Mouse (Mus musculus) forebrain, embryonic 14.5 days (tissue): Measurements from ENCODE around the gene E030025P04Rik. TPM values are rescaled to one million over a fixed set of nuclear protein-coding genes. Genes with fewer than 3 reads are reported as not detected.

Source experiments
- ATAC-seq: fragments of 200-750 bp; cut with Nextera tagmentation; 2 replicates; pipeline ENCODE4 v1.8.0; 2017; ENCODE audit warnings: mild to moderate bottlenecking, moderate library complexity
- DNase-seq: peaks from one replicate; pipeline ENCODE4 v3.0.0-alpha.2; 2015; ENCODE audit warnings: low spot score
- H3K27ac ChIP-seq: fragments of 300-500 bp; sonication (generic); 2 replicates; pipeline ENCODE4 v1.5.1; 2014; ENCODE audit warnings: low read depth, mild to moderate bottlenecking, control low read depth, low read length, moderate library complexity
- H3K27me3 ChIP-seq: fragments of 300-500 bp; sonication (generic); replicated peaks from 2 replicates; pipeline ENCODE4 v1.6.1; 2014; ENCODE audit warnings: low read length, control low read depth, mixed read lengths; ENCODE audit not compliant: control insufficient read depth, insufficient read depth
- H3K36me3 ChIP-seq: fragments of 300-500 bp; sonication (generic); 2 replicates; pipeline ENCODE4 v1.6.1; 2014; ENCODE audit warnings: low read length, control low read depth; ENCODE audit not compliant: control insufficient read depth, insufficient read depth
- H3K4me1 ChIP-seq: fragments of 300-500 bp; sonication (generic); 2 replicates; pipeline ENCODE4 v1.6.1; 2014; ENCODE audit warnings: antibody characterized with exemption, low read length, control low read depth; ENCODE audit not compliant: control insufficient read depth, insufficient read depth
- H3K4me2 ChIP-seq: fragments of 300-500 bp; sonication (generic); 2 replicates; pipeline ENCODE4 v1.6.1; 2014; ENCODE audit warnings: mild to moderate bottlenecking, control low read depth, low read length
- H3K4me3 ChIP-seq: fragments of 300-500 bp; sonication (generic); 2 replicates; pipeline ENCODE4 v1.5.1; 2014; ENCODE audit warnings: low read depth, low read length, control low read depth
- H3K9ac ChIP-seq: fragments of 300-500 bp; sonication (generic); 2 replicates; pipeline ENCODE4 v1.6.1; 2014; ENCODE audit warnings: mild to moderate bottlenecking, low read length, control low read depth, moderate library complexity
- H3K9me3 ChIP-seq: fragments of 300-500 bp; sonication (generic); replicated peaks from 2 replicates; pipeline ENCODE4 v1.6.1; 2016; ENCODE audit warnings: low read length, control low read depth, mixed read lengths; ENCODE audit not compliant: control insufficient read depth
- WGBS: fragments of 180-500 bp; shearing (Covaris S2); extraction: QIAGEN DNeasy Blood & Tissue Kit; methylation state at CpG from one replicate; pipeline ENCODE4 v1.1.7; 2014; 5-methylcytosine and 5-hydroxymethylcytosine counted together
- polyA plus RNA-seq: library from polyadenylated mRNA; unstranded; fragments of >200 nt; fragmentation: Nextera tagmentation; extraction: Ambion mirVana; gene quantifications from 2 replicates; pipeline ENCODE4 v1.2.1, GENCODE M21; 2014

E030025P04Rik gene
- not detected in 2 replicates for polyA plus RNA-seq

DNA sequence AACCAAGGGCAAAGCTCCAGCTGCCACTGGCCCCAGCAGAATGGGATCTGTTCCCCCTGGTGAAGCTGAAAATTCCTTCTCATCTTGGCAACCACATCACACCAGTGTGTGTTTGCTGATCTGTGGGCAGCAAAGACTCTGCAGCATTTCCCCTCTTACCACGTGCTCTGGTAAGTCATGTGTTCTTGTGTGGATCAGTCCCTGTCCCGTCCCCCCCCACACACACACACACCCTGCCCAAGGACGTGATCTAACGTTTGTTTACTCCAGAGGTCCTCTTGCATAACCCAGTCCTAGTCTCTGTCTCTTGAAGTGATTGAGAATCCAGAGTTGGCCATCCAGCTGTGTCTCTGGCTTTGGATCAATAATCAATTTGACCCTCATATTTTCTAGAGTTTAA is at the start of gene E030025P04Rik:
Gene E030025P04Rik (minus strand): TSS at position 134 of the 400 bp plus-strand sequence.
- Histone ChIP-seq H3K4me3 (no peak within 1 kb of the TSS), H3K9ac (no peak within 1 kb of the TSS), H3K4me1 (no peaks in the 10 kb centered on the region), H3K27ac (no peak within 1 kb of the TSS), H3K36me3 (no peaks in the 10 kb centered on the region), H3K9me3 (no peaks in the 10 kb centered on the region), H3K27me3 (no peaks in the 10 kb centered on the region), H3K4me2 (no peak within 1 kb of the TSS)
- DNase-seq (no peak), ATAC-seq (no peak)
- 89% methylated on average over 4 of the region's 4 CpGs for WGBS

GRCm38 (mm10) chr11:109192673-109193557 is 48.7 kb upstream of the E030025P04Rik start:
- no peaks in the 10 kb centered on the region for H3K27me3 ChIP-seq
- H3K4me1 ChIP-seq = no peaks in the 10 kb centered on the region
- no peak overlapping the region for H3K9ac ChIP-seq
- ATAC-seq (peak; percentile 71), DNase-seq (peak; percentile 84)
- no peak overlapping the region for H3K4me2 ChIP-seq
- no peak overlapping the region for H3K4me3 ChIP-seq
- H3K36me3 ChIP-seq = no peaks in the 10 kb centered on the region
- H3K9me3 ChIP-seq = no peaks in the 10 kb centered on the region
- no peak overlapping the region for H3K27ac ChIP-seq
- 50% methylated on average over 15 of the region's 15 CpGs for WGBS

- Histone ChIP-seq H3K9me3 (no peaks in the 10 kb centered on the region), H3K36me3 (no peaks in the 10 kb centered on the region), H3K4me3 (no peak overlapping the region), H3K27me3 (no peaks in the 10 kb centered on the region), H3K4me2 (no peak overlapping the region), H3K9ac (no peak overlapping the region), H3K4me1 (no peaks in the 10 kb centered on the region), H3K27ac (no peak overlapping the region)
- no peak for DNase-seq
- WGBS = 92% methylated on average over 5 of the region's 5 CpGs
- no peak for ATAC-seq
Measured at GRCm38 (mm10) chr11:109188235-109188634, 44.1 kb upstream of the E030025P04Rik start.

DNA sequence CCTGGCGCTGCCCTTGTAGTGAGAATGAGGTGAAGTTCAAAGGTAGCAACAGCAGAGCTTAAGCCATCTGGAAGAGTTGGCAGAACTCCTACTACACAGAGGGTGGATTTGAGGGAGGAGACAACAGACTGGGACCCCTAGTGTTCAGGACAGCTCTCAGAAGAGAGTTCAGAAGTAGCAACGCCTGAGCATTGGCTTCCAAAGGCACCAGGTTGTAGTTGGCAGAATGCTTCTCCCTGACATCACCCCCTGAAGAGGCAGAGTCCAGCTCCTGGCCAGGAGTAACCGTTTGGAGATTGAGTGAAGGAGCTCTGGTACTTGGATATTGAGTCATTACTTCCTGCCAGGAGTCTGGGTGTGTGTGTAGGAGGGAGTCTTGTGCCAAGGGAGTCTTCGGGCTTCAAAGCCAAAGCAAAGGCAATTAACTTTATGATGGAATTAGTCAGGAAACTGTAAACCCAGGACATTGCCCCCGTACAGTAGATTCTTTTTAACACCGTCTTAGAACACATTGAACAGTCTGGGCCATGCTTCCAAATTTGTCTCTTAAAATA is 43.5 kb upstream of the E030025P04Rik start:
- Histone ChIP-seq H3K4me2 (no peak overlapping the region), H3K9ac (no peak overlapping the region), H3K4me3 (no peak overlapping the region), H3K36me3 (no peaks in the 10 kb centered on the region), H3K27me3 (no peaks in the 10 kb centered on the region), H3K4me1 (no peaks in the 10 kb centered on the region), H3K9me3 (no peaks in the 10 kb centered on the region), H3K27ac (no peak overlapping the region)
- WGBS = 83% methylated on average over 6 of the region's 6 CpGs
- DNase-seq (no peak), ATAC-seq (no peak)

GRCm38 (mm10) chr11:109181118-109181517 is 36.9 kb upstream of the E030025P04Rik start:
- 80% methylated on average over 7 of the region's 7 CpGs for WGBS
- ATAC-seq = no peak
- Histone ChIP-seq H3K9ac (no peak overlapping the region), H3K4me1 (no peaks in the 10 kb centered on the region), H3K27me3 (no peaks in the 10 kb centered on the region), H3K4me3 (no peak overlapping the region), H3K27ac (no peak overlapping the region), H3K9me3 (no peaks in the 10 kb centered on the region), H3K36me3 (no peaks in the 10 kb centered on the region), H3K4me2 (no peak overlapping the region)
- DNase-seq = no peak

GRCm38 (mm10) chr11:109180290-109180689 is 36.1 kb upstream of the E030025P04Rik start:
- ATAC-seq (no peak), DNase-seq (no peak)
- no peak overlapping the region for H3K4me3 ChIP-seq
- H3K27me3 ChIP-seq = no peaks in the 10 kb centered on the region
- no peak overlapping the region for H3K9ac ChIP-seq
- no peak overlapping the region for H3K4me2 ChIP-seq
- no peaks in the 10 kb centered on the region for H3K4me1 ChIP-seq
- H3K27ac ChIP-seq = no peak overlapping the region
- H3K9me3 ChIP-seq = no peaks in the 10 kb centered on the region
- H3K36me3 ChIP-seq = no peaks in the 10 kb centered on the region
- WGBS = 91% methylated on average over 11 of the region's 11 CpGs

GRCm38 (mm10) chr11:109178788-109179518 is 34.8 kb upstream of the E030025P04Rik start:
- Histone ChIP-seq H3K36me3 (no peaks in the 10 kb centered on the region), H3K4me2 (no peak overlapping the region), H3K27ac (no peak overlapping the region), H3K9ac (no peak overlapping the region), H3K4me3 (no peak overlapping the region), H3K27me3 (no peaks in the 10 kb centered on the region), H3K4me1 (no peaks in the 10 kb centered on the region), H3K9me3 (no peaks in the 10 kb centered on the region)
- DNase-seq (peak; percentile 76), ATAC-seq (no peak)
- WGBS = 50% methylated on average over 8 of the region's 8 CpGs

DNA sequence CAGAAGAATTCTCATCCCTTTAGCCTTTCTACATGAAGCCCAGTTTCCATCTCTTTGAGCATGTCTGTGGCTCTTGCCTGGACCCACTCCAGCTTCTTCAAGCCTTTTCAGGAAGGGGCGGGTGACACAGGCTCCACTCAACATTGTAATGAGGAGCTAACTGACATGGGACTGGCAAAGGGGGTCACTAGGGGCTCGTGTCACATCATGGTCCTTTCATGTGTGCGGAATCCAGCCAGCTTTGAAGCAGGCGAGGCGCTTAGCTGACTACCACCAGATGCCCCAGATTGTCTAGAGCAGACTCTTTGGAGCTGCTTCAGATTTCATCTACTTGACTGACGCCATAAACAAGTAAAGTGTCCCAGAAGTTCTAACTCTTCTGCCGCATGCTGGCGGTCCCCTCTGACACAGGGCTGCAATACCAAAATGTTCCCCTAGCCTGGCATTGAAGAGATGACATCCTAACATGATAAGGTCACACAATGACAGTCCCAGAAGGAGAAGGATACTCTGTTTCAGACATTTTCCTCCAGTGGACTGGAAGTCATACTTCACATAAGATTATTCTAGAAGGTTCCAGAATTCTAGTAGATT is 31.3 kb upstream of the E030025P04Rik start:
- ATAC-seq = no peak

More for the DNA sequence above, 31.3 kb upstream of the E030025P04Rik start:
- H3K4me1 ChIP-seq = no peaks in the 10 kb centered on the region
- WGBS = 94% methylated on average over 8 of the region's 8 CpGs
- DNase-seq = no peak
- H3K27ac ChIP-seq = no peak overlapping the region
- H3K9me3 ChIP-seq = 0 out of 2 replicates have a peak, but pooled peaks cover 2% of the 10 kb centered on the region
- H3K9ac ChIP-seq = no peak overlapping the region
- no peaks in the 10 kb centered on the region for H3K36me3 ChIP-seq
- H3K4me3 ChIP-seq = no peak overlapping the region
- no peak overlapping the region for H3K4me2 ChIP-seq
- no peaks in the 10 kb centered on the region for H3K27me3 ChIP-seq
